Mouse (Mus musculus): ENCODE measurements around the gene Ovol1. TPM values are rescaled to one million over a fixed set of nuclear protein-coding genes. Genes with fewer than 3 reads are reported as not detected.

The Ovol1 gene
- not detected for total RNA-seq (2021)
- long read RNA-seq, experiment 1: 0 reads
- long read RNA-seq, experiment 2: 0 reads

DNA sequence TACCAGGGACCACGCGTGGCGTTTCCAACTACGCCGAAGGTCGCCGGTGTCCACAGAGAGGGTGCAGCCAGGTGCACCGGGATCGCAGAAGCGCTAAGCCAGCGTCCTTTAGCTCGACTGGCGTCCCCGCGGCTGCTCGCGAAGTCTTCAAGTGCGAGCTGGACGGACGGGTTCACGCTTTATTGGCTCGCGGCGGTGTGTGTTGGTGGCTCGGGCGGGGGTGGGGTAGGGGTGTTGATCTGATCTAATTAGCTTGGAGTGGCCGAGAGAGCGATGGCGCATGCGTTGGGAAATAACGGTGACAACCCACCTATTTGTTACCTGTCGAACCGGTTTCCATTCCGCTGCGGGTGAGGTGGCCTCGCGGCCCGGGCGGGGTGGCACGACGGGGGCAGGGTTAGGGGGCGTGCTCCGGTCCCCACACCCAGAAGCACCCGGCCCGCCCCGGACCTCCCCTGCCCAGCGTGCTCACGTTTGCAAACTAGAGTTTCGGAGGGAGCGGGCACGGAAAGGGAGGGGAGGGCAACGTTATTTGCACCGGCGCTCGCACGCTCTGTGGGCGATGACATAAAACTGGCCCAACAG lies at the start of gene Ovol1:
Gene Ovol1, minus strand, starts transcription at position 190 of the 585 bp plus-strand sequence.
- intact Hi-C loops (cut with DNase I; ENCODE audit: low total_unique reads): no loop called here
- DNase-seq: no peak

DNA sequence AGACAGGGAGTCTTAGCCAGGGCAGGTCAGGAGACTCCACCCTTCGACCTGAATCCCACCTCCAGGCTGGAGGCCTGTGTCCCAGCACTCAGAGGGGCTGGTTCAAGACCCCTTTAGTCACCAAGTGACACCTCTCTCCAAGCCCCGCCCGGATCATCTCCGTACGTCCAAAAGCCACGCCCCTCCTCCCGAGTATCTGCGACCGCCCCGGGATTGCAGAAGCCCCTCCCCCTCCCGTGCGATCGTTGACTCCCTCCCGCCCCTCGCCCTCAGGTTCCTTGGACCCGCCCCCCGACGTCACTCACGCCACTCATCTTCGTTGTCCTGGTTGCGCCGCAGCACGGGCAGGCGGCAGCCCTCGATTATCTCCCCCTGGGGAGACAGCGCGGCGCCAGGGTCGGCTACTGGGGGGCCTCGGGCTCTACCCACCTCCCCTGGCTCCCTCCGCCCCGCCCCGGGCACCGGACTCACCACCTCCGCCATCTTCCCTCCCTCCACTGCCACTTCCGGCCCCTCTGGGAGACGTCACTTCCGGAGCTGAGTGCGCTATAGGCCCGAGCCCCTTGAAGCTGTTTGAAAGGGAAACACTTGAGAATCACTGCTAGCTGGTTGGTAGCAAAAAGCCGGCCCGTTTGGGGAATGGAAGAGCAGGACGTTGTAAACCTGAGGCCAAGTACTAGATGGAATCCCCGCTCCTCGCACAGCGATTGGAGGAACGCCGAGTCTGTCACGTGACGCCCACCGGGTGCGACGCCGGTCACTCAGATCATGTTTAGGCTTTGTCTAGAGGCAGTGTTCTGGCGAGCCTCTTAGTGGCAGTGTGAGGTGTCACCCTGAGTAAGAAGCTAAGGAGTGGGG lies 49.3 kb upstream of the Ovol1 start, which contains the start of gene Kat5:
Gene Kat5, minus strand, starts transcription at position 691 of the 858 bp plus-strand sequence.
- intact Hi-C loops (cut with DNase I; ENCODE audit: low total_unique reads): no loop called here
- peak; percentile 89 for DNase-seq

DNA sequence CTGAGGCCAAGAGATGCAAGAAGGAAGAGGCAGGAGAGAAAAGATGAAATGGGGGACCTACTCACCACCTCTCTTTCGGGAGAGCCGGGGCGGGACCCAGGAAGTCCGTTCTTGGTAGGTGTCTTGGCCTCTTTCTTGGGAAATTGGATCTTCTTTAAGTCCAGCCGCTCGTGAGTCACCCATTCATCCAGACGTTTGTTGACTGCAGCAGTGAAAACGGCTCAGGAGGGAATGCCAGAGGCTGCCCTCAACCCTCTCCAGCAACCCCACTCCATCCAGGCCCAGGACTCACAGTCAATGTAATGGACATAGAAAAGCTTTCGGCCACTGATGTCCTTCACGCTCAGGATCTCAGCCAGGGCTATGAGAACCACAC lies 48.7 kb upstream of the Ovol1 start:
- intact Hi-C loops (cut with DNase I; ENCODE audit: low total_unique reads): no loop called here
- DNase-seq: no peak

DNA sequence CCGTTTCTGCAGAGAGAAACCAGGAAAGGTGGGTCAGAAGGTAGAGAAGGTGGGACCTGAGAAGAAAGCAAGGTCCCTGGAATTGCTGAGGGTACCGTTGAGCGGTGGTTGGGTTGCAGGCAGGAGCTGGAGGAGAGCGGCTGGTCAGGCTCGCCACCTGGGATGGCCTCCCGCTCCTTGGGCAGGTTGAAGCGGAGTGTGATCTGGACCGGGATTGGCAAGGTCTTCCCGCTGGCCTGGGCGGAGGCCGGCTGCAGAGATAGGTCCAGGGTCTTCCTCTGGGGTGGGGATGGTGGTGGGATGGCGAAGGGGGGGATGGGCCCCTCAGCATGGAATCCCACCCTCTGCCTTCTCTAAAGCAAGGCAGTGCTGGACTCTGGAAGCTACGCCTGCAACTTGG lies 48.3 kb upstream of the Ovol1 start:
- intact Hi-C loops (cut with DNase I; ENCODE audit: low total_unique reads): no loop called here
- DNase-seq: no peak

DNA sequence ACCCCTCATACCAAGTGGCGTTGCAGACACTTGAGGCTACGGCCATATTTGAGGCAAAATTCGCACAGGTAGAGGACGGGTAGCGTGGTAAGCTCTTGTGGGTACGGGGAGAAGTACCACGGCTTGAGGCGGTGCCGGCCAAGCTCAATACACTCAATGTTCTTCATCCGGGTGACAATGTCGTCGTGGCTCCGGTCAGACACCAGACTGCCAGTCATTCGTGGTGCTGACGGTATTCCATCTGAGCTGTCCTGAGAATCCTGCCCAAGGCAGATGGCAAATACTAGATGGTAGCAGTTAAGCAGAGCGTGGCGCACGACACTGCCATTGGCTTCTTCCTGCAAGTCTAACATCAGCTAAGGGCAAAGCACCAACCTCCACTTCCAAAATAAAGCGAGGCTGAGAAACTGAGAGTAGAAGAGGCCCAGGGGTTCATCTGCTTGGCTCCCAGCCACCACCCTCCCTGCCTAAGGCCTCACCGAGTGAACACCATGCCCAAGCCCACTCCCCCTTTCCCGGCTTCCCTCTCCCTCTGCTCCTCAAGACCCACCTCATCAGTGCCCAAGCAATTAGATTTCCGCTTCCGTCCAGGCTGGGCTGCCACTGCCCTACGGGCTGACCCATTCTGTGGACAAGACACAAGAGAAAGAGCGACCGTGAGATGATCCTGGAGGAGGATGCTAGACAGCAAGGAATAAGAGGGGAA lies 47.4 kb upstream of the Ovol1 start:
- no peak for DNase-seq
- intact Hi-C loops (cut with DNase I; ENCODE audit: low total_unique reads): no loop called here

DNA sequence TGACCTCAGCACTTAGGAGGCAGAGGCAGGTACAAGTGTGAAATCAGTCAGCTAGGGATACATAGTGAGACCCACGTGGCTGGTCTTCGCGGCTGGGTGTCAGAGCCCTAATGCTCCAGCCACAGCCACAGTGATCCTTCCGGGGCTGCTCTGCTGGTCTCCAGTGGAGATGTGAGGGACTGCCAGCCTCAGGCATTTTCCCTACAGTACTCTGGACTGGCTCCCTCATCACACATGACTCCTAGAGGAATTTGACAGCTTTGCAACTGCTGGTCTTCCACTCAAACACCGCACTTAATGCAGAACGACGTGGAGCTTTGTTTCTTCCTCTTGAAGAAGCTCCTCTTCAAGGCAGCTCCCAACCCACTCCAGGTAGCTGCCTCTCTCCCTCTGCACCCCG lies 45.8 kb upstream of the Ovol1 start:
- DNase-seq: no peak
- intact Hi-C loops (cut with DNase I; ENCODE audit: low total_unique reads): no loop called here

DNA sequence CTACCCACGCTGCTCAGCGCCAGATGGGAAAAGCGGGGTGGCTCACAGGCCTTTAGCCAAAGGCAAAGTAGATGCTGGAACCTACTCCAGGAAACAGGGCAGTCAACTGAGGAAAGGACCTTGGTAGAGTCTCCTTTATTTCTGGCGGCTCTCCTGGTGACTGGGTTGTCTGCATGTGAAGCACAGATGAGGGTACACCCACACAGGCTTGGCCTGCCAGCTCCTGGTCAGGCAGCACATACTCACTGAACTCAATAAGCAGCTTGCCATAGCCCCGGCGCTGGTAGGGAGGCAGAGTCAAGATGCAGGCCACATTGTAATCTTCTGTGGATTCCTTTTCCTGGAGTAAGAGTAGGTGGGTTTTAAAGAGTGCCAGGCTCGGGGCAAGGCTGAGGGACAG lies 44.7 kb upstream of the Ovol1 start:
- DNase-seq: no peak
- intact Hi-C loops (cut with DNase I; ENCODE audit: low total_unique reads): no loop called here

DNA sequence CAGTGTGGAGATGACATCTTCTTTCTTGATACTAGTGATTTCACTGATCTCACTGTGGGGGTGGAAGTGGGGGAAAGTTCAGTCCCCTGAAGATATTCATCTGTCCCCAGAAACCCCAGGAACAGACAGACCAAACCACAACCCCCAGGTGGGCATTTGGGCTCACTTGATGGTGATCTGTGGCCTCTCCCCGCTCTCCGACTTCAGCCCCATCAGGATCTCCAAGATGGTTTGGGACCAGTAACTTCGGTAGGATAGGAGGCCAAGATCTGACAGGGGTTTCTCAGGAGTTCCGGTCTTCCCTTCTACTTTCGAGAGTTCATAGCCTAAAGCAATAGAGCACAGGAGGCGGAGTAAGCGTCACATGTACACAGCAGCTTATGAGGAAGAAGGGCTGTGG lies 43.2 kb upstream of the Ovol1 start:
- intact Hi-C loops (cut with DNase I; ENCODE audit: low total_unique reads): no loop called here
- DNase-seq: no peak

DNA sequence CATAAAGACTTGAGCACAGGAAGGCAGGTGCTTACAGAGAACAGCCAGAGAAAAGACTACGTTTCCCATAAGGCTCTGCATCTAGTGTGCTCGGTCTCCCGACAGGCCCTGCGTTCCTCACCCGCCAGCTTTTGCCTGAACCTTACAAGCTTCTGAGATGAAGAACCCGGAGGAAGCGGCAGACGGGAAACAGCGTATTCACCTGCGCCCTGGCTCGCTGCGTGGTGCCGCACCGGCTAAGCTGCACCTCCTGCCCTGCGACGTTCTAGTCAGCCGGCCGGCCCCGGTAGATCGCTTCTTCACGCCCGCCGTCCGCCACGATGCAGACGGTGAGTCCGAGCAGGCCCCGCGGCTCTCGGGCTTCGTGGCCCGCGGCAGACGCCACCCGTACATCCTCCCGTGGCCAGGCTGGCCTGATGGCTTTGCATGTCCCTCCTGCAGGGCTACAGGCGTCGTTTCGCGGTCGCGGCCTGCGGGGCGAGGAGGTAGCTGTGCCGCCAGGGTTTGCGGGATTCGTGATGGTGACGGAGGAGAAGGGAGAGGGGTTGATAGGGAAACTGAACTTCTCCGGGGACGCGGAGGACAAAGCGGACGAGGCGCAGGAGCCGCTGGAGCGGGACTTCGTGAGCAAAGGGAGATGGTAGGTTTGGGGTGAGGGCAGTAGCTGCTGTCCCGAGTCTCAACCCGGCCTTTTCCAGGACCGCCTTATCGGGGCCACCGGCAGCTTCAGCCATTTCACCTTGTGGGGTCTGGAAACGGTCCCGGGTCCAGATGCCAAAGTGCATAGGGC lies 41.5 kb upstream of the Ovol1 start, which contains the start of gene Rnaseh2c:
Gene Rnaseh2c, plus strand, starts transcription at position 122 of the 790 bp plus-strand sequence.
- intact Hi-C loops (cut with DNase I; ENCODE audit: low total_unique reads): no loop called here

DNA sequence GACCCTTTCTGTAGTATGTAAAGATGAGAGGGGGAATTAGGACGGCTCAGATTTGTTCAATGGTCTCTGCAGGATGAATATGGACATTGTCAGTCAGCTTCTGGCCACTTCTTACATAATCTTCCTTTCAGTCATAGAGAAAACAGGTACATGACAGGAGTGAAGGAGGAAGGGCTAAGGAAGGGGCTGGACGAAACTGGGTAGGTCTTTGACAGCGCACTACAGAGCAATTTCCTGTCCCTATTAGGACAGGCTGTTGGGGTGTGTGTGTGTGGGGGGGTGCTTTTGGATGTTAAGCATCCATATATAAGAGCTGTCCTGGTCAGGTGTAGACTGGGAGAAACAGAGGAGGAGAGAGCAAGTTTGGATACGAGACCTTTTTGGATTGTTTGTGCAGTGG lies 38.8 kb upstream of the Ovol1 start:
- no peak for DNase-seq
- intact Hi-C loops (cut with DNase I; ENCODE audit: low total_unique reads): no loop called here

More for the DNA sequence above, 41.5 kb upstream of the Ovol1 start, which contains the start of gene Rnaseh2c:
- peak; percentile 74 for DNase-seq

DNA sequence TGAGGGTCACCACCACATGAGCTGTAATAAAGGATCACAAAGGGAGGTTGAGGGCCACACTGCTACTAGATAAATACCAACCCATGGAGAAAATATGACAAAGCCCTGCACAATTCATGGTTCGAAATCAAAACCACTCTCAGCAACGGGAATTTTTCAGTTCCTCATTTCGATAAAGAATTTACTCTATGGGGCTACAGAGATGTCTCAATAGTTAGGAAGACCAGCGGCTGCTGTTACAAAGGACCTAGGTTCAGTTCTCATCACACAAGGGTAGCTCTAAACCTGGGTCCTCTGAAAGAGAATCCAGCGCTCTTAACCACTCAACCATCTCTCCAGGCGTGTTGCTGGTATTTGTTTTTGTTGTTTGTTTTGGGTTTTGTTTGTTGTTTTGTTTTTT lies 31.4 kb upstream of the Ovol1 start:
- DNase-seq: no peak
- intact Hi-C loops (cut with DNase I; ENCODE audit: low total_unique reads): no loop called here

DNA sequence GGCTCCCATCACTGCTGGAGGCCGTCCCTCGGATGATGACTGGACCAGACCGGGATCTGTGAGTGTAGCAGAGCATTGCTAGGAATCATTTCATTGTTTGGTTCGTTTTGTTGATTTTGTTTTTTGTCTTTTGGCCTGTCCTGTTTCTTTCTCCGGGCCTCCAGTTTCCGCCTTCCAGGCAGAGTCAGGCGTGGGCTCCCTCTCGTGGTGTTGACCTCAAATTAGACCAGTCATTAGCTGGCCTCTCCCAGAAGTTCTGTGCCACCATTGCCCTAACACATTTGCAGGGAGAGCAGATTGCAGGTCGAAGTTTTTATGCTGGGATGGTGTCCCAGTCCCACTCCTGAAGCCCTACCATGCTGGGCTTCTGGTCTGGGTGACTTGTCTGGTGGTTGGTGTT lies 28.7 kb upstream of the Ovol1 start:
- DNase-seq: no peak
- intact Hi-C loops (cut with DNase I; ENCODE audit: low total_unique reads): no loop called here

DNA sequence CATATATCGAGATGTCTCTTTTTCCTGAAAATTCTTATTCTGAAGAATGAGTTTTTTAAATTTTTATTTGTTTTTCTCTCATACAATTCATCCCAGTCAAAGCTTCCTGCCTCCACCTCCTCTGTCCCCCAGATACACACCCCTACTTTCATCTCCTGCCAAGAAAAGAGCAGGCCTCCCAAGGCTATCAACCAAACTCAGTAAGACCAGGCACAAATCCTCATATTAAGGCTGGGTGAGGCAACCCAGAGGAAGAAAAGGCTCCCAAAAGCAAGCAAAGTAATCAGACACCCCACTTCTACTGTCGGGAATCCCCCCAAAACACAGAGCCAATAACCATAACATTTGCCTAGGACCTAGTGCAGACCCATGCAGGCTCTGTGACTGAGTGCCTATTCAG lies 21.5 kb upstream of the Ovol1 start:
- DNase-seq: no peak
- intact Hi-C loops (cut with DNase I; ENCODE audit: low total_unique reads): no loop called here

DNA sequence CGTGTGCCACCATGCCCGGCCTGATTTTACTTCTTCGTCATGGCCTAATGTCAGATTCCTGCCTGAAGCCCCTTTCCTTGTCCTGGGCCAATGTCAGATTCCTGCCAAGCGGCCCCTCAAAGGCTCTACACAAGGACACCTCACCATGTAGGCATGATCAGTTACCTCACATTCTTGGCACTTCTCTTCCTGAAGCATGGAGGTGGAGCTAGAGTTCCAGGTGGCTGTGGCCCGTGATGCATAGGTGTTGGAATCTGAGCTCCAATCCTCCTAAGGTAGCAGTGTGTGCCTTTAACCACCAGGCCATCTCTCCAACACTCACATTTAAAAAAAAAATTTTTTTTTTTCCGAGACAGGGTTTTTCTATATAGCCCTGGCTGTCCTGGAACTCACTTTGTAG lies 20.3 kb upstream of the Ovol1 start:
- intact Hi-C loops (cut with DNase I; ENCODE audit: low total_unique reads): no loop called here
- DNase-seq: no peak

DNA sequence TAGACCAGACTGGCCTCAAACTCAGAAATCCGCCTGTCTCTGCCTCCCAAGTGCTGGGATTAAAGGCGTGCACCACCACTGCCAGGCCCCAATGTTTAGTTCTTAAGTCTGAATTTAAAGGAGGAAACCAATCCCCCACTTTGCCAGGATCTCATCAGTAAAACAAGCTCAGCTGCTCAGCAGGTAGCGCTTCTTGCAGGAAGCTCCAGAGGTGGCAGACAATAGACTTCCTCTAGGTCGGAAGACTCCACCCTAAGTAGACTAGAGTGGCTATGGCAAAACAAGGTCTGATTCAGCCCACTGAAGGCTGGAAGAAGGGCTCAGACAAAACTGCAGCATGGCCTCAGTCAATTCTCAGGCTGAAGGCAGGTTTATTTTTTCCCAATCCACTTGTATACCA lies 19.5 kb upstream of the Ovol1 start:
- intact Hi-C loops (cut with DNase I; ENCODE audit: low total_unique reads): no loop called here
- DNase-seq: no peak

DNA sequence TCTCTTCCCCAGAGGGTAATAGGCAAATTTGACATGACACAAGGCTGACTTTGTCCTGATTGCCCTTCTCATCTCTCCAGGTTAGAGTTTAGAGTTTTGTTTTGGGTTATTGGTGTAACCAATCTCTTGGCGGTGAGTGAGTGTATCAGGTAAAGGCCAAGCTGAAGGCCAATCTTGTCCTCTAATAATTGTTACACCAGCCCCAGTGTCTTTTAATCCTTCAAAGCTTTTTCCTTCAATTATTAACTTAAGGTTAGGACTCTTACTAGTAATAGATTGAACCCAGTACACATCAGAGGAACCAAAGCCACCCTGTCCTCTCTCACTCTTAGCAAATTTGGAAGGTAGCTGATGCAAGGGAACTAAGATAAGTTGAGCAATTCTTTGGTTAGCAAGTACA lies 14.9 kb upstream of the Ovol1 start:
- intact Hi-C loops (cut with DNase I; ENCODE audit: low total_unique reads): no loop called here
- no peak for DNase-seq

DNA sequence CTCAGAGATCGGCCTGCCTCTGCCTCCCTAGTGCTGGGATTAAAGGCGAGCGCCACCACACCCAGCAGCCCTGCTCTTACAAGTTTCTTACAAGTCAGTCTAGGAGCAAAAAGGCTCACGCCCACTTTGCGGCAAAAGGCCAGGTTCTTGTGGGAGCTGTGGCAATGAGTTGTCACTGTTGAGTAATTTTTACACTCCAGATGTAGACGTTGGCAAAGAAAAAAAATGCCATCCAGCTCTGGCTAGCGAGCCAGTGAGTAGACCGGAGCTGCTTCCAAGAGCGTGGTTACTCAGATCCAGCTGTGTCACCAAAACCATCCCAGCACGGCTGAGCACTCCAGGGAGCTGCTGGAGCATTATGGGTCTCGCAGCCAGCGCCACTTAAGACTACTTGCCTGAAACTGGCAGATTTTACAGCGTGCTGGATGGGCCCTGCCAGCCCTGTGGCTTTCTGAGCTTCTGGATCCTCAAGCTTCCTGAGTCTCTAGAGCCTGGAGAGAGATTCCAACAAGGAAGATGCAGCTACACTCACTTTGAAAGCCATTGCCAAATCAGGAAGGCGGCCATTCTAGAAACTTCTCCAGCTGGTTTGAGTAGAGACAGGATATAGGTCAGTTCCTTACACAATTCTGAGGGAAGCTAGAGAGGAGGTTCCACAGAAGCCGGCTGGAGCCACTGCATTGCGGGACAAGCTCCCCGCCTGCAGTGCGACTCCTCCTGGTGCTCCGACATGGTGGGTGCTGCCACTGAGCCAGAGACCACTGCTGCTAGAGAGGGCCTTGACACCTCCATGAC lies 12.1 kb upstream of the Ovol1 start:
- no peak for DNase-seq
- intact Hi-C loops (cut with DNase I; ENCODE audit: low total_unique reads): no loop called here

DNA sequence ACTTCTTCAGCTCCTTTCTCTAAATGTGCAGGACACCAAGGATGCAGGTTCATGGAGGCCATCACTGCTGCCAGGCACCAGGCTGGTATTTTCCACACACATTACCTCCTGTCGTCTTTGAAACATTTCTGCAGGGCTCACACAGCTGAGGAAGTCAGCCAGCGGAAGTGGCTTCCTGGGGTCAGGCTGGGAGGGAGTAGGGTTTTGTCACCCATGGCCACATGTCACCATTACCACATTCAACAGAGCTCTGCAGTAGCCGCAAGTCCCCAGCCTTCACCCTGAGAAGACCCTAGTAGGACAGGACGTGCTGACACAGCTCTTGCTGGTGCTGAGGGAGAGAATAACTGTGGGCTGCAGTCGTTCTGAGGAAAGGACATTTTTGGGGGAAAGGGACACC lies 11.4 kb upstream of the Ovol1 start:
- intact Hi-C loops (cut with DNase I; ENCODE audit: low total_unique reads): no loop called here
- DNase-seq: no peak
